Mouse (Mus musculus) thymus, postnatal 0 days (tissue): ENCODE data around the gene Vil1. TPM values are rescaled to one million over a fixed set of nuclear protein-coding genes. Genes with fewer than 3 reads are reported as not detected.
"Not testable (repeated sequence)": the region's sequence is repeated elsewhere in the genome, so short reads cannot be mapped to it uniquely, and the experiment has no call there.

Experiments
- DNase-seq: peaks from one replicate; pipeline ENCODE4 v3.0.0-alpha.2; 2015; ENCODE audit warnings: low spot score
- polyA plus RNA-seq: library from polyadenylated mRNA; unstranded; fragments of >200 nt; fragmentation: Nextera tagmentation; extraction: Ambion mirVana; gene quantifications from 2 replicates; pipeline ENCODE4 v1.2.1, GENCODE M21; 2015

Vil1 gene
- polyA plus RNA-seq, 1 experiment from 2014 or later = 0.29 TPM

DNA sequence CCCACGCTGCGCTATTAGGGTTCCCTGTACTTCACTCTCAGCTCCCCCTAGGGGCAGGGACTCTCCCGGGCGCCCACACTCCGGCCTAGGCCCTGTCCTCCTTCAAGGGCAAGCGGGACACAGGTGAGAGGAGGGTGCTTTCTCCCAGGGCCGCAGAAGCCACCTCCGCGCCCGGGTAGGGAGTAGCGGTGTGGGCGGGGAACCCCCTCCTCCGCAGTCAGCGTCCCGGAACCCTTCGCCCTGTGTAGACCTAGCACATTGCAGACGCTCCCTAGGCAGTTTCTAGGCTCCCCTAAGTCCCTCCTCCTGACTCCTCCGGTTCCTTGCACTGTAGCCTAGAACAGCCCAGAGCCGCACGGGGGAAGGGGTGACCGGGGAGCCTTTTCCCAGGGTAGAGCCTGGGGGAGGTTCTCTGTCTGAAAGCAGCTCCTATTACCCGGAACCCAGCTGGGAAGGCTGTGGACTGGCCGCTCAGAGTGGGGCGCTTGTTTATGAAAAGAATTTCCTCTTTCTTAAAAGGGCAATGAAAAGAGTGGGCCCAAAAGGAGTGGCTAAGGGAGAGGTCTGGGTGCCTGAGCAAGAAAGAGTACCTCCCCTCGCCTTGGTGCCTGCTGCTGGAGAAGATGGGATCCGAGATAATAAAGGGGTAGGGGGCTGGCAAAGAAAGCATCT is 22.3 kb upstream of the Vil1 start:
- peak; percentile 96 for DNase-seq

DNA sequence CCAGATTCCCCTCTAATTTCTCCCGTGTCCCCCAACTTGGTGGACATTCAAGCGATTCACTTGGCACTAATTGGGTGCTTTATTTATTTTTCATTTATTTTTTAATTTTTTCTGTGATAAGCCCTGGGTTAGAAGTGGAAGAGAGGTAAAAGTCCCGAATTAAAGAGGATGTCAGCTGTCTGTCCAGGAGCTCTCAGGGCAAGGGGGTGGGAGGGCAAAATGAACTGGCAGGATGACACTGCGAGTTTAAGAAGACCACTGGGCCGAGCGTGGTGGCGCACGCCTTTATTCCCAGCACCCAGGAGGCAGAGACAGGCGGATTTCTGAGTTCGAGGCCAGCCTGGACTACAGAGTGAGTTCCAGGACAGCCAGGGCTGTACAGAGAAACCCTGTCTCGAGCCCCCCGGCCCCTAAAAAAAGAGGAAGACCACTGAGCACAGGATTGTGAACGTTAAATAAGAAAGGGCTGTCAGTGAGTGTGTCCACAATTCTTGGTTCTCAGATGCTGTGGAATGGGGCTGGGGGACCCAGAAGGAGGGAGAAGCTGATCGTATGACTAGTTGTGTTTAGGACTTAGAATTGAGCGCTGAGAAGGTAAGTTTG is 21.7 kb upstream of the Vil1 start:
- no peak for DNase-seq

DNA sequence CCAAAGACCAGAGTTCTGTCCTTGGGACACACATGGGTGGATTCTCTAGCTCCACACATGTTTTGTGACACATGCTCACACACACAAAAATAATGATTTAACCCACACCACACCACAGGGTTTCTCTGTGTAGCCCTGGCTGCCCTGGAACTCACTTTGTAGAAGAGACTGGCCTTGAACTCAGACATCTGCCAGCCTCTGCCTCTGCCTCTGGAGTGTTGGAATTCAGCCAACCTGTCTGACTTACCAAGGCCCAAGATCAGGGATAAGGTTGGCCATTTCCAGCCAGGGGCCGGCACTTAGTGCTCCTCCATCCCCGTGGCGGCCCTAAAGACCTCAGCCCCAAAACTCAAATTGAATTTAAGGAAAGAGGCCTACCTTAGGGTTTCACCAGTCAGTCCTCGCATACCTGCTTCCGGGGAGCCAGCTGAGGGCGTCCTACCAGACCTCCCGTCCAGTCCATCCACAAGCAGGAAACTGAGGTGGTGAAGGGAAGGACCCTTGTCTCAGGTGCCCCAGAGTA is 20.7 kb upstream of the Vil1 start:
- DNase-seq = no peak

DNA sequence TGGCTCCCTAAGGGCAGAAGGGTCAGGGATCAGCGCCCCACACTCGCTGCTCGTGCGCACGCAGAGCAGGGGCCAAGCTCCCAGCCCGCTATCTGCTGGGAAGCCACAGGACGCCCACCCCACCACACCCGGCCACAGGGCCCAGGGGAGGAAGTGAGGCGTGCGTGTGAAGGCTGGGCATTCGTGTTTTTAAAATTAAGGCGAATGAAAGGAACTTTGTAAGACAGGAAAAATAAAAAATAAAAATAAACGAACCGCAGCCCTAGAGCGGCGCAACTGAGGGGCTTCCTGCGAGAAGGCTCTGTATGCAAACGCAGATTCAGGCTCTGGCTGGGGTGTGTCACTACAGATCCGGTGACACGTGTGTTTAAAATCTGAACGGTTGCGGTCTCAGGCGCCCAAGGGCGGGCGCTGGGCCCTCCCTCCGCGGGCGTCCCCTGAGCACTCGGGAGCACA is 19.3 kb upstream of the Vil1 start:
- peak; percentile 75 for DNase-seq

DNA sequence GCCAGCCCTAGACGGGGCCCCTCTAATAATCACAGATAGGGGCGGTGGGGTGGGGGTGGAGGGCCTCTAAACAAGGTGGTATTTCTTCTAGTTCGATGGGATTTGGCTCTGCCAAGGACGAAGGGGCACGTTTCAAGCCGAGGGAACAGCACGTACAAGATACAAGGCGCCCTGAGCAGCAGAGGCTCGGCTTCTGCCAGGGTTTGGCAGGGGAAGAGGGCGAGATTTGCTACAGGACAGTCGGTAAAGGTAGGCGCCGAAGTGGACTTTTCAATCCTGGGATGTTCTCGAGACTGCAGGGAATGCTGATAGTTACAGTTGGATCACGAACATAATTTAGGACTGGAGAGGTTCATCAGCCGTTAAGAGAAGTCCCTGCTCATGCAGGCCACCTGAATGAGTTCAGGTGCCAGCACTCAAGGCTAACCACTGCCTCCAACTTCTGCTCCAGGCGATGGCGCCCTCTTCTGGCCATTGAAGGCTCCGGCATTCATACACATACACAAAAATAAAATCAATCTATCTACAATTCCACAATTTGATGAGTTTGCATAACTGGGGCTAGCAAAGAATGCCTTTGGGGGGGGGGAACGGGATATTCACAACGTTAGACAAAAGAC is 18.8 kb upstream of the Vil1 start:
- DNase-seq = peak; percentile 75

DNA sequence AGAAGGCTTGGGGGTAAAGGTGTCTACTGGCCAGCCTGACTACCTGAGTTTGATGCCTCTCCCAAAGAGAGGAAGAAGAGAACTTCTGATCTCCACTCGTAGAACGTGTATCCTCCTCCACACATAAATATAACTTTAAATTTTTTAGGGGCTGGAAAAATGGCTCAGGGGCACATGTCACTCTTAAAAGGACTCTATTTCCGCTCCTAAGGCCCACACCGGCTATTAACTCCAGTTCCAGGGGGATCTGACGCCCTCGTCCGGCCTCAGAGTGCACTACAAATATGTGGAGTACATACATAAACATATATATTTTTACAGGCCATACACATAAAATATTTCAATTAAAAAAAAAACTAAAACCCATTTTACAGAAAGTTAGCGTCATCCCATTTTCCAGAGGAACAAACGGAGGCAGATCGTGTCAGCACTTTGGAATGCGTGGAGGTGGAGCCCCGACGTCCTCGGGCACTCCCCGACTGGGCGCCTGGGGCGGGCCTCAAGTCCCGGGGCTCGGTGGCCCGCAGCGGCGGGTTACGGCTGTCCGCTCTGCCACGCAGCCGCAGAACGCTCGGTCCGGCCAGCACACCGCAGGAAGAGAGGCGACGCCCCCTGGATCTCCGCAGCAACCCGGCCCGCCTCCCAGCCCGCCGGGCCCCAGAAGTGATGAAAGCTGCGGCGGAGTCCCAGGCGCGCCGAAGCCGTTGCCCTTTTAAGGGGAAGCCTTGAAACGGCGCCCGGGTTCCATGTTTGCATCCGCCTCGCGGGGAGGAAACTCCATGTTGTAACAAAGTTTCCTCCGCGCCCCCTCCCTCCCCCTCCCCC is 18.0 kb upstream of the Vil1 start, which contains the start of gene Ctdsp1:
Gene Ctdsp1, plus strand, starts transcription at position 586 of the 825 bp plus-strand sequence.
- DNase-seq = peak; percentile 95

DNA sequence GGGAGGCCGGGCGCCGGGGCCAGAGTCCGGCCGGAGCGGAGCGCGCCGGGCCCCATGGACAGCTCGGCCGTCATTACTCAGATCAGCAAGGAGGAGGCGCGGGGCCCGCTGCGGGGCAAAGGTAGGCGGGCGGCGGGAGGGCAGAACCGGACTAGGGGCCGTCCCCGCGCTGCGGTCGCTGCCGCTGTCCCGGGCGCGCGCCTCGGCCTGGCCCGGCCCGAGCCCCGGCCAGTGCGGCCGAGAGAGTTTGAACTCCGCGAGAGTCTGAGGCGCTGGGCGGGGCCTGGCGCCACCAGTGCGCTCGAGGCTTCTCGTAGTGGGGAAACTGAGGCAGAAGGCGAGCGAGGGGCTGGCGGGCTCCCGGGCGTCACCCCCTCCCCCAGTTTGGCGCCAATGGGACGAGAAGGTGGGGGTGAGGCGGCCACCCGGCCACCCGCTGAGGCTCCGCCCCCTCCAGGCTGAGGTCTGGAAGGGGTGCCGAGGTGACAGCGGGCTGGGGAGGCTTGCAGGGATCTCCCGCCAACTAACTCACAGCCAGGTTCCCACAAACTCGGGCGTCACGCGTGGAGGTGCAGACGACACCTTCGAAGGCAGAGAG is 17.2 kb upstream of the Vil1 start:
- DNase-seq = peak; percentile 69

DNA sequence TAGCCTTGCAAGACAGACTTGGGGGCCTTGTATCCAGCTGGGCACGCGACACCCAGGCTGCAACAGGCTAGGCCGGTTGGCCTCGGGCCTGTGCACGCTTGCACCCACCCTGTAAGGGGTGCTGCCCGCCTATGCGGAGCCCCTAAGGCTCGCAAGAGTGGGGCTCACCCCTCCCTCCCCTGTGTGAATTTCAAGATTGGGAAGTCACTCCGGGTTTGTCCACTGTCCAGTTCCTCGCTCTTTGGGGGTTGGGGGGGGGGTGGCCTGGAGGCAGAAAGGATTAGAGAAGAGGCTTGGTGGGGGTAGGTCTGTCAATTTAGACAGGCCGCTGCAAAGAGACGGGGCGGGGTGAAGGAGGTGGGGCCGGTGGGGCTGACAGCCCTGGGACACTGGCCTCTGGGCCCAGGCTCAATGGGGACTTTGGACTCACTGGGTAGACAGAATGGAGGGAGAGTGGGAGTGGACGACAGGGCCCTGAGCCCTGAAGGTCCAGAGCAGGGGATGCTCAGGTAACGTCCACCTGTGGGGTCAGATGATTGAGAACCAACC is 16.7 kb upstream of the Vil1 start:
- no peak for DNase-seq

DNA sequence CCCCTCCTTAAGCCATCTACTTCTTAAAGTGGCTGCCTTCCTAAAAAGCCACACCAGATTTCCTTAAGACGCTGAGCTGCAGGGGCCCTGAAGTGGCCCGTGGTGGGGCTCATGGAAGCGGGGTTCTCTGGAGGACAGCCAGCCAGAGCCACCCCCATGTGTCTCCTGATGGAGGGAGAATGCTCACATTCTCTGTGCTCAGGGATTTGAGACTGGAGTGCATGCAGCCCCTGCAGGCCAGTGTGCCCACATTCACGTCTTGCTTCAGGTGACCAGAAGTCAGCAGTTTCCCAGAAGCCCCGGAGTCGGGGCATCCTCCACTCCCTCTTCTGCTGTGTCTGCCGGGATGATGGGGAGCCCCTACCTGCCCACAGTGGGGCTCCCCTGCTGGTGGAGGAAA is 16.2 kb upstream of the Vil1 start:
- DNase-seq = no peak

DNA sequence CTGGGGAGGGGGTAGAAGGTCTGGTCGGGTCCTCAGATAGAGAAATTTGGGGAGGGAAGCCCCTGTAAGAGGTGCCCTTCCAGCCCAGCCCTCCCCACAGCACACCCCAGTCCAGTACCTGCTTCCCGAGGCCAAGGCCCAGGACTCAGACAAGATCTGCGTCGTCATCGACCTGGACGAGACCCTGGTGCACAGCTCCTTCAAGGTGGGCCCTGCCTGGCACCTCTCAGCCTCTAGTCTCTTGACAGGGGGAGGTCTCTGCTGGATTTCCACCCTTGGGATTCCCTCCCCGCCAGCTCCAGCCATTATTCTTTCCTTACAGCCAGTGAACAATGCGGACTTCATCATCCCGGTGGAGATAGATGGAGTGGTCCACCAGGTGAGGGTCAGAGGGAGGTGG is 15.5 kb upstream of the Vil1 start:
- DNase-seq = no peak

DNA sequence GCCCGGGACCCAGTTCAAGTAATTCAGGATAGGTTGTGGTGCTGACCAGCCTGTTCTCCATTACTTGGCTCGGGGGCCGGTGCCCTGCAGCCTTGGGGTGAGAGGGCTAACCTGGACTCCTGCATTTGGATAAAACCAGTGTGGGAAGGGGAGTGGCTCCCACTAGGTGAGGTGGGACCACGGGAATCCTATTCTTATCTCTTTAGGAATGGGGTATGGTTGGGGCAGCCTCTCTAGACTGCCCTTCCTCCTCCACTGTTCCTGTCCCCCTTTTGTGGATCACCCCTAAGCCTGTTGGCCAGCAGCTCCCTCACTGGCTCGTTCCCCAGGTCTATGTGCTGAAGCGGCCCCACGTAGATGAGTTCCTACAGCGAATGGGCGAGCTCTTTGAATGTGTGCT is 14.9 kb upstream of the Vil1 start:
- DNase-seq = no peak

DNA sequence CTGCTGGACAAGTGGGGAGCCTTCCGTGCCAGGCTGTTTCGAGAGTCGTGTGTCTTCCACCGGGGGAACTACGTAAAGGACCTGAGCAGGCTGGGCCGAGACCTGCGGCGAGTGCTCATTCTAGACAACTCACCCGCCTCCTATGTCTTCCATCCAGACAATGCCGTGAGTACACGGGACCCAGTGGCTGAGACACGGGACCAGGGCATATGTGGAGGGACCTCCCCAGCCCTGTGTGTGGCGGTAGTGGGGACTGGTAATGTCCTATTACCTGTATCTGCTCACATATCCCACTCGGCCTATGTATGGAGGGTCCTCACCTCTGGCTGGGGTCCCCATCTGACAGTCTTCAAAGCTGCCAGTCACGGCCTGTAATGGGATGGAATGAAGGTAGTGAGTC is 14.3 kb upstream of the Vil1 start:
- no peak for DNase-seq

DNA sequence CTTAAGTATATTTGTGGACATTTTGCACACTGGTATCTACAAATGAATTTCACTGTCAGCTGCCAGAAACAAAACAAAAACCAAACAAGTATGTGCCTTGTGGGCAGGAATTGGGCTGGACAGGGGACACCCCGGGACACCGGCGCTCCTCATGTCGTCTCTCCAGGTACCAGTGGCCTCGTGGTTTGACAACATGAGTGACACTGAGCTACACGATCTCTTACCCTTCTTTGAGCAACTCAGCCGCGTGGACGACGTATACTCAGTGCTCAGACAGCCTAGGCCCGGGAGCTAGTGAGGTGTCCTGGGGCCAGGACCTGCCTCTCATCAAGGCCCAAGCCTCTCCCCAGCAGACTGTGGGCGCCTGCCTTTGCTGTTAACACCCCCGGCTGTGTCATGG is 13.9 kb upstream of the Vil1 start:
- DNase-seq = no peak

DNA sequence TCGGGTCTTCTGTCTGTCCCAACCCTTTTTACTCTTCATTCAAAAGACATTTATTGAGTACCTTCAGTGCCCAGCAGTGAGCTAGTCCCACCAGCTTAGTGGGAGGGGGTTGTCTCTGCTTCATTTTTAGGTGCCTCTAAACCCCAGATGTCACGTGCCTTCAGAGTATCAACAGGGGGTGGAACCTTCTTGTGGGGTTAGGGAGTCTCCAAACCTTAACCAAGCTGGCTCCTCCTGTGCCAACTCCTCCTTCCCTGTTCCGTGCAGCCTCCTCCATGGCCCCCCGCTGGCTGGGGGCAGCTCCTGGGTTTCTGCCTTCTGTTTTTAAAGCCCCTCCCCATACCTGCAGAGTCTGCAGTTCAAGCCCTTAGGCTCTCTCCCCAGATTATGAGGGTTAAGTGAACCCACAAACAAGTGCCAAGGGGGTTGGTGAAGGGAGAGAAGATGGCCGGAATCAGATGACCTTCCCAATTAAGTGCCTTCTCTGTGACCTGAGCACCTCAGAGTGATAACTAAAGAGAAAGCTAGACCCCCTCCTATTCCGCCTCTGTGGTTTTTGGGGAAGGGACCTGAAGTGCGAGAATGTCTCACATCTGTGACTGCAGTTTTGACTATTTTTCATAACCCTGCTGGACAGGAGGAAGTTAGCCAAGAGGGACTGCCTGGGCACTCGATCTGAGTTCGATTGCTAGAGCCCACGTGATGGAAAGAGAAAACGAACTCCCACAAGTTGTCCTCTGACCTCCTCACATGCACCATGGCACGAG is 12.5 kb upstream of the Vil1 start:
- not testable (repeated sequence) for DNase-seq

DNA sequence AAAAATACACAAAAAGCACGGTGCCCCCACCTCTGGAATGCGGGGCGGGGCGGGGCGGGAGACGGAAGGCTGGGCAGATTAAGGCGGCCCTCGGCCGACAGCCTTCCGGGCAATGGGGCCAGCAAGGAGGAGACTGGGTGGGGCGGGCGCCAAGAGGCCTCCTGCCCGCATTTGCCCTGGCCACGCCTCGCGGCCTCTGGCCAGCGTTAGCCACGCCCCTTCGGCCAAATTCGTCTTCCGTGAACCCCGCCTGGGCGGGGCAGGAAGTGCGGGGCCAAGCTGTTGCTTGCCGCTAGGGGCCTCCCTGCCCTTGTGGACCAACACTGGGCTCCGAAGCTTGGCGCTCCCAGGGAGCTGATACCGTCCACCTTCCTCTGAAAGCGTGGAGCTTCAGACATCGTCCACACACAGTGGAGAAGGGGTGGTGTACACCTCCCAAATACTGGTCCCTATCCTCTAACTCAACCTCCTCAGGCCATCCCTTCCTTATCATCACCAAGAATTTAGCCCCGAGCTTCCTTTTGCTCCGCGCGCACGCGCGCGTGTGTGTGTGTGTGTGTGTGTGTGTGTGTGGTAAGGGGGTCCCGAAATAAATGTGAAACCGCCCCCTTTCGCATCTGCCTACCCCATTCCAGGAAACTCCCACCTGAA is 11.8 kb upstream of the Vil1 start:
- DNase-seq = peak; percentile 84

DNA sequence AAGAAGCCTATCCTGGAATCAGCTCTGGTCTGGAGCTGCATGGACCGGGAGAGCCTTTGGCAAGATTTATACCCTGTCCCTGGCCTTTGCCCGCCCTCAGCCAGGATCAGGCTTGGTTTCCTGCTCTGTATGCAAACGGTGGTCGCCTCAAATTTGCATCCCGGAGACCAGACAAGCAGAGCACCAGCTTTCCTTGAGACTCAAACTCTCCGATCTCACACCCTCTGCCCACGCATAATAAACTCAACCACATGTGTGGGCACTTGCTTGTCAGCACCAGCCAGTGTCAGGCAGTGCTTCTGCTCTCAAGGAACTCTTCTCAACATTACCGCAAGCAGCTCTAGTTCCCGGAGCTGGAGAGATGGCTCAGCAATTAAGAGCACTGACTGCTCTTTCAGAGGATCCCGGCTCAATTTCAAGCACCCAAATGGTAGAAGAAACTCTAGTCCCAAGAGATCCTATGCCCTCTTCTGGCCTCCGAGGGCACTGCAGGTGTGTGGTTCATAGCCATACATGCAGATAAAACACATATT is 11.2 kb upstream of the Vil1 start:
- DNase-seq = peak; percentile 77

DNA sequence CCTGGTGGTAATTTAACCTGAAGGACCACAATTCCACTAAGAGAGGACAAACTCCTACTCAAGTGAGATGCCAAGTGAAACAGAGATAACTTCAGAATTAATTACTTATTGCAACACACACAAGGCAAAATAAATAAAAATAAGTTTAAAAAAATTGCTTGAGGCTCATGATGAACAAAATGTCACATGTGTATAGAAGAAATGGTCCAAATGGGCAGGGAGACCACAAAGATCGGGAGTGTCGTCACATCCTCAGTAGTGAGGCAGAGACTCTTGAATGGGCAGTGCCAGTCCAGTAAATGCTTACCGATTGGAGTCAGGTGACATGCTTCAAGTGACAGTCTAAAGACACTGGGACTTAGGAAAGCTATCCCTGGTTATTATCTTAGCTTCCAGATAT is 8.6 kb upstream of the Vil1 start:
- no peak for DNase-seq

DNA sequence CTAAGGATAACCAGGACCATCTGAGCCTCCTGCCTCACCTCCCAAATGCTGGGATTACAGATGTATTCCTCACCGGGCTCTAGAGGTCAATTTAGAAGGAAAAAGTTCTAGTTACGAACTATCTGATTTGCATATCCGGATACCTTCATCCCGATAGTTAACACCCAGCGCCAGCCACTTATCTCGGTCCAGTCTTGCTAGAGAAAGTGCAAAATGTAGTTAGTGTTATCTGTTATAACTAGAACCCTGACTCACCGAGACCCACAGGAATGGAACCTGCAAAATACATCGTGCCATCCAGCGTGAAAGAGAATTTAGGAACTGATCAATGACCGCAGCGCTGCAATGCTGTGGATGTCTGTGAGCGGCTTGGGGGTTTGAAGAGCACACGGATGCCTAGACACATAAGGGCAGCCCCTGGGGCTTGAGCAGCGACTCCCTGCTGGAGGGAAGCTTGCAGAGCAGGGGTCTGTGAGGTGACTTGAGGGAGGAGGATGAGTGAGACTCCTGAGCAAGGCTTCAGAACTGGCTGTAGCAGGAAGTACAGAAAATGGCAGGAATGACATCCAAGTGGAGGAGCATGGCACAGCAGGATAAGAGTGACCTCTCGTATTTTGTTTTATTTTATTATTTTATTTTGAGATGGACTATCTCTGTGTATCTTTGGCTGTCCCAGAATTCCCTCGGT is 8.0 kb upstream of the Vil1 start:
- DNase-seq = no peak

DNA sequence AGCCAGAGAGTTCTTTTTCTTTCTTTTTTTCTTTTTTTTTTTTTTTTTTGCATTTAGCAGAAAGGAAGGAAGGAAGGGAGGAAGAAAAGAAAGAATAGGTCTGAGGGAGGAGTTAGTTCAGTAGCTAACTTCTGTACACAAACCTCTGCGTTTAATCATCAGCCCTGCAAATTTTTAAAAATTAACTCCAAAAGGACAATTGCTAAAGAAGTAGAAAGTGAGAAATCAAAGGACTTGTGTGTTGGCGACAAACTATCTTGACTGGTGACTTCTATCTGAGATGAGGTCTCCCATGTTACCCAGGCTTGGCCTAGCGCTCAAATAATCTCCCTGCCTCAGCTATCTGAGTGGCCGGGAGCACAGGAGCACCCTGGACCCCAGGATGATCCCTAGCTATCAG is 5.0 kb upstream of the Vil1 start:
- no peak for DNase-seq
